Mouse (Mus musculus) liver, embryonic 11.5 days (tissue): ENCODE data around the gene Trmt10b. TPM values are rescaled to one million over a fixed set of nuclear protein-coding genes. Genes with fewer than 3 reads are reported as not detected.

Experiments used
- ATAC-seq: fragments of 200-750 bp; cut with Nextera tagmentation; replicated peaks from 2 replicates; pipeline ENCODE4 v1.8.0; 2017; ENCODE audit warnings: moderate number of reproducible peaks, mild to moderate bottlenecking, moderate TSS enrichment, moderate library complexity; ENCODE audit not compliant: low FRiP score
- DNase-seq: peaks from one replicate; pipeline ENCODE4 v3.0.0-alpha.2; 2017; ENCODE audit warnings: low spot score
- H3K27ac ChIP-seq: fragments of 300-500 bp; sonication (generic); 2 replicates; pipeline ENCODE4 v1.5.1; 2014; ENCODE audit warnings: mild to moderate bottlenecking, low read depth, low read length, control low read depth
- H3K27me3 ChIP-seq: fragments of 300-500 bp; sonication (generic); replicated peaks from 2 replicates; pipeline ENCODE4 v1.6.1; 2014; ENCODE audit warnings: low read length, mixed read lengths; ENCODE audit not compliant: control insufficient read depth, insufficient read depth
- H3K36me3 ChIP-seq: fragments of 300-500 bp; sonication (generic); 2 replicates; pipeline ENCODE4 v1.6.1; 2014; ENCODE audit warnings: mild to moderate bottlenecking, low read length, moderate library complexity, mixed read lengths; ENCODE audit not compliant: control insufficient read depth, insufficient read depth
- H3K4me1 ChIP-seq: fragments of 300-500 bp; sonication (generic); replicated peaks from 2 replicates; pipeline ENCODE4 v1.6.1; 2014; ENCODE audit warnings: low read length, mixed read lengths; ENCODE audit not compliant: control insufficient read depth, insufficient read depth
- H3K4me2 ChIP-seq: fragments of 300-500 bp; sonication (generic); 2 replicates; pipeline ENCODE4 v1.6.1; 2014; ENCODE audit warnings: mild to moderate bottlenecking, control low read depth, moderate library complexity
- H3K4me3 ChIP-seq: fragments of 300-500 bp; sonication (generic); 2 replicates; pipeline ENCODE4 v1.5.1; 2014; ENCODE audit warnings: low read depth, low read length, control low read depth
- H3K9ac ChIP-seq: fragments of 300-500 bp; sonication (generic); 2 replicates; pipeline ENCODE4 v1.6.1; 2014; ENCODE audit warnings: low read depth, low read length, control low read depth
- H3K9me3 ChIP-seq: fragments of 300-500 bp; sonication (generic); 2 replicates; pipeline ENCODE4 v1.6.1; 2016; ENCODE audit warnings: low read length, inconsistent platforms, mixed read lengths; ENCODE audit not compliant: control insufficient read depth
- WGBS: fragments of 180-500 bp; shearing (Covaris S2); extraction: QIAGEN DNeasy Blood & Tissue Kit; methylation state at CpG from one replicate; pipeline ENCODE4 v1.1.7; 2014; 5-methylcytosine and 5-hydroxymethylcytosine counted together
- polyA plus RNA-seq: library from polyadenylated mRNA; unstranded; fragments of >200 nt; fragmentation: Nextera tagmentation; extraction: Ambion mirVana; gene quantifications from 2 replicates; pipeline ENCODE4 v1.2.1, GENCODE M21; 2014

Trmt10b gene
- 16.5 and 17.8 TPM in 2 replicates for polyA plus RNA-seq

GRCm38 (mm10) chr4:45296662-45297564, at the start of gene Trmt10b:
Gene Trmt10b (plus strand): TSS chr4:45297127.
- 0 out of 2 replicates have a peak within 1 kb of the TSS, but pooled peaks have one; percentile 11 for H3K27ac ChIP-seq
- peak; percentile 74 for DNase-seq
- H3K9me3 ChIP-seq = no peaks in the 10 kb centered on the region
- H3K4me1 ChIP-seq = peaks cover 5% of the 10 kb centered on the region; the same call in 1 of the 2 replicates
- ATAC-seq = peak; percentile 87
- peak within 1 kb of the TSS; percentile 72 for H3K9ac ChIP-seq
- peak within 1 kb of the TSS; percentile 76 for H3K4me3 ChIP-seq
- H3K4me2 ChIP-seq = peak within 1 kb of the TSS; percentile 81
- 19% methylated on average over 27 of the region's 27 CpGs for WGBS
- no peaks in the 10 kb centered on the region for H3K36me3 ChIP-seq
- no peaks in the 10 kb centered on the region for H3K27me3 ChIP-seq

- no peaks in the 10 kb centered on the region for H3K36me3 ChIP-seq
- DNase-seq (no peak), ATAC-seq (no peak)
- H3K27ac ChIP-seq = no peak overlapping the region
- H3K4me2 ChIP-seq = no peak overlapping the region
- no peaks in the 10 kb centered on the region for H3K9me3 ChIP-seq
- no peak overlapping the region for H3K4me3 ChIP-seq
- H3K9ac ChIP-seq = no peak overlapping the region
- no peaks in the 10 kb centered on the region for H3K27me3 ChIP-seq
- no peaks in the 10 kb centered on the region for H3K4me1 ChIP-seq
- WGBS = 87% methylated on average over 8 of the region's 8 CpGs
These were observed 45.7 kb upstream of the Trmt10b start for GRCm38 (mm10) chr4:45251265-45251664.

- 63% methylated on average over 9 of the region's 9 CpGs for WGBS
- Histone ChIP-seq H3K27me3 (no peaks in the 10 kb centered on the region), H3K4me2 (no peak overlapping the region), H3K9me3 (no peaks in the 10 kb centered on the region), H3K36me3 (no peaks in the 10 kb centered on the region), H3K9ac (no peak overlapping the region), H3K27ac (no peak overlapping the region), H3K4me3 (no peak overlapping the region), H3K4me1 (no peaks in the 10 kb centered on the region)
- no peak for ATAC-seq
- DNase-seq = no peak
These were observed 44.1 kb upstream of the Trmt10b start for GRCm38 (mm10) chr4:45252861-45253262.

- 57% methylated on average over 11 of the region's 11 CpGs for WGBS
- Histone ChIP-seq H3K27me3 (no peaks in the 10 kb centered on the region), H3K9me3 (no peaks in the 10 kb centered on the region), H3K4me1 (no peaks in the 10 kb centered on the region), H3K9ac (no peak overlapping the region), H3K36me3 (no peaks in the 10 kb centered on the region), H3K27ac (no peak overlapping the region), H3K4me2 (no peak overlapping the region), H3K4me3 (no peak overlapping the region)
- DNase-seq = no peak
- ATAC-seq = no peak
These were observed 42.9 kb upstream of the Trmt10b start for GRCm38 (mm10) chr4:45253839-45254601.

- Histone ChIP-seq H3K4me2 (no peak overlapping the region), H3K9ac (no peak overlapping the region), H3K27ac (no peak overlapping the region), H3K36me3 (no peaks in the 10 kb centered on the region), H3K27me3 (no peaks in the 10 kb centered on the region), H3K4me3 (no peak overlapping the region), H3K4me1 (no peaks in the 10 kb centered on the region), H3K9me3 (no peaks in the 10 kb centered on the region)
- 58% methylated on average over 4 of the region's 4 CpGs for whole genome bisulfite sequencing
- ATAC-seq (no peak), DNase-seq (no peak)
These were observed 37.6 kb upstream of the Trmt10b start for GRCm38 (mm10) chr4:45259232-45259832.

- no peaks in the 10 kb centered on the region for H3K4me1 ChIP-seq
- 86% methylated on average over 4 of the region's 4 CpGs for WGBS
- H3K9me3 ChIP-seq = no peaks in the 10 kb centered on the region
- ATAC-seq (no peak), DNase-seq (no peak)
- H3K9ac ChIP-seq = no peak overlapping the region
- H3K4me2 ChIP-seq = no peak overlapping the region
- no peaks in the 10 kb centered on the region for H3K36me3 ChIP-seq
- no peak overlapping the region for H3K4me3 ChIP-seq
- H3K27me3 ChIP-seq = no peaks in the 10 kb centered on the region
- H3K27ac ChIP-seq = no peak overlapping the region
These were observed 35.4 kb upstream of the Trmt10b start for GRCm38 (mm10) chr4:45261551-45261950.

GRCm38 (mm10) chr4:45267883-45268282, 29.0 kb upstream of the Trmt10b start:
- no peaks in the 10 kb centered on the region for H3K36me3 ChIP-seq
- H3K4me2 ChIP-seq = peak overlapping the region; percentile 1; the same call in 1 of the 2 replicates
- no peaks in the 10 kb centered on the region for H3K27me3 ChIP-seq
- no peaks in the 10 kb centered on the region for H3K9me3 ChIP-seq
- H3K4me1 ChIP-seq = peaks cover 12% of the 10 kb centered on the region
- no peak overlapping the region for H3K27ac ChIP-seq
- no peak for DNase-seq
- no peak overlapping the region for H3K4me3 ChIP-seq
- 30% methylated on average over 3 of the region's 3 CpGs for whole genome bisulfite sequencing
- H3K9ac ChIP-seq = no peak overlapping the region
- peak; percentile 89 for ATAC-seq

GRCm38 (mm10) chr4:45271041-45271452, 25.9 kb upstream of the Trmt10b start:
- Histone ChIP-seq H3K27me3 (no peaks in the 10 kb centered on the region), H3K27ac (no peak overlapping the region), H3K9me3 (no peaks in the 10 kb centered on the region), H3K36me3 (no peaks in the 10 kb centered on the region; the same call in 1 of the 2 replicates), H3K4me1 (peaks cover 12% of the 10 kb centered on the region), H3K4me3 (no peak overlapping the region), H3K9ac (no peak overlapping the region), H3K4me2 (no peak overlapping the region)
- 82% methylated on average over 10 of the region's 10 CpGs for WGBS
- DNase-seq (no peak), ATAC-seq (no peak)
